Mouse (Mus musculus) embryonic fibroblast, embryonic 13.5 days (primary cell): ENCODE data around the gene Polr3h. TPM values are rescaled to one million over a fixed set of nuclear protein-coding genes. Genes with fewer than 3 reads are reported as not detected.

ENCODE experiments used
- H3K27ac ChIP-seq: 2 replicates; pipeline ENCODE4 v1.5.1; 2012; ENCODE audit warnings: low read length, control low read depth, inconsistent platforms; ENCODE audit not compliant: insufficient read depth
- H3K4me1 ChIP-seq: 2 replicates; pipeline ENCODE4 v1.6.1; 2011; ENCODE audit warnings: low read length; ENCODE audit not compliant: control insufficient read depth, insufficient read depth
- H3K4me3 ChIP-seq: 2 replicates; pipeline ENCODE4 v1.5.1; 2011; ENCODE audit warnings: mild to moderate bottlenecking, control low read depth, low read length; ENCODE audit not compliant: insufficient read depth
- CTCF ChIP-seq: IDR thresholded peaks from 2 replicates; pipeline ENCODE4 v1.5.1; 2011; ENCODE audit warnings: mild to moderate bottlenecking, control low read depth, low read length, moderate library complexity, borderline replicate concordance; ENCODE audit not compliant: insufficient read depth
- POLR2A ChIP-seq: IDR thresholded peaks from 2 replicates; pipeline ENCODE4 v1.6.1; 2011; ENCODE audit warnings: low read depth, mild to moderate bottlenecking, control low read depth, low read length, moderate library complexity
- polyA plus RNA-seq: library from polyadenylated mRNA; stranded (reverse); fragments of >200 nt; gene quantifications from 2 replicates; pipeline ENCODE4 v1.2.4, GENCODE M21; 2011; ENCODE audit warnings: low read depth; ENCODE audit not compliant: missing spikeins, insufficient read length

The Polr3h gene
- polyA plus RNA-seq, 1 experiment = 12.3 TPM

GRCm38 (mm10) chr15:81882348-81882747 lies 43.7 kb downstream of the Polr3h start:
- TF ChIP-seq CTCF = no peak
- Histone ChIP-seq H3K4me1 (no peaks in the 10 kb centered on the region), H3K27ac (no peak overlapping the region)

DNA sequence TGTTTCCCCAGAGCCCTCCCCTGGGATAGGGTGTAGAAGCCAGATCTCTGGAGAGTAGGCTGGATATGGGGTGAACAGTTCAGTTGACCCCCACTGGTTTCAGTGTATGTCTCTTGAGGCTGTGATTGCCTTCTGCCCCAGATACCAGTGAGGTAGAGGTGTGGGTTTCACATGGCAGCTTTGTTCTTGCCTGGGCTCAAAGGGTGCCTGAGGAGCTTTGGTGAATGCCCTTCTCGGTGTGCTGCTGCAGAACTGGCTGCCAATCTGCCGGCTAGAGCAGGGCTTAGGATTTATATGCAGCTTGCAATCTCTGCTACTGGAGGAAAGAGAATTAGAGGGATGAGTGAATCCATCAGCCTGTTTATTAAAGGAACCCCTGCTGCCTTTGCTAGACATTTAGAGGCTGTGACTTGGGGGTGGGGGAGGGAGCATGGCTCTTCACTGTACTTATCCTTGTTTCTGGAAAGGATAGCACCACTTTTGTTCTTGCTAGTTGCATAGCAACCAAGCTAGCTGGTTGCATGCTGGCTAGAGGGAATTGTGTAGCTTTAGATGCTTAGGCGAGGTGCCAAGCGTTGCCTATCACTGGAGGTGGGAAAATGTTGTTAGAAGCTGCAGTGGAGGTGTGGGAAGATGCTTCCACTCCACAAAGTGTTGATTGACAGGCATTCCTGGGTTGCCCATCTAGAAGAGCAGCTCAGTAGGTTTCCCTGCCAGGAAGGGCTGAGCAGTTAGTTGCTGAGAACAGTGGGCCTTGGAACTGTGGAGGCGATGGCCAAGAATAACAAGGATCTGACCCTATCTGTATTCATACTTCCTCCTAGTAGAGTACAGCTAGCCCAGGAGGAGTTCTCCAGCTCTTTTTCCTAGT lies 46.3 kb downstream of the Polr3h start:
- TF ChIP-seq POLR2A (no peak), CTCF (no peak)
- H3K4me3 ChIP-seq = no peak overlapping the region
- no peaks in the 10 kb centered on the region for H3K4me1 ChIP-seq
- H3K27ac ChIP-seq = no peak overlapping the region

More at GRCm38 (mm10) chr15:81882348-81882747, 43.7 kb downstream of the Polr3h start:
- H3K4me3 ChIP-seq = no peak overlapping the region

- peak within 1 kb of the TSS; percentile 73 for H3K4me3 ChIP-seq
- TF ChIP-seq POLR2A = peak; percentile 73
- TF ChIP-seq CTCF = no peak
- H3K4me1 ChIP-seq = no peaks in the 10 kb centered on the region
- peak within 1 kb of the TSS; percentile 98 for H3K27ac ChIP-seq
These were observed 53.5 kb downstream of the Polr3h start, which contains the start of gene Aco2 for GRCm38 (mm10) chr15:81872262-81873136. Gene Aco2 (plus strand): TSS chr15:81872309.

DNA sequence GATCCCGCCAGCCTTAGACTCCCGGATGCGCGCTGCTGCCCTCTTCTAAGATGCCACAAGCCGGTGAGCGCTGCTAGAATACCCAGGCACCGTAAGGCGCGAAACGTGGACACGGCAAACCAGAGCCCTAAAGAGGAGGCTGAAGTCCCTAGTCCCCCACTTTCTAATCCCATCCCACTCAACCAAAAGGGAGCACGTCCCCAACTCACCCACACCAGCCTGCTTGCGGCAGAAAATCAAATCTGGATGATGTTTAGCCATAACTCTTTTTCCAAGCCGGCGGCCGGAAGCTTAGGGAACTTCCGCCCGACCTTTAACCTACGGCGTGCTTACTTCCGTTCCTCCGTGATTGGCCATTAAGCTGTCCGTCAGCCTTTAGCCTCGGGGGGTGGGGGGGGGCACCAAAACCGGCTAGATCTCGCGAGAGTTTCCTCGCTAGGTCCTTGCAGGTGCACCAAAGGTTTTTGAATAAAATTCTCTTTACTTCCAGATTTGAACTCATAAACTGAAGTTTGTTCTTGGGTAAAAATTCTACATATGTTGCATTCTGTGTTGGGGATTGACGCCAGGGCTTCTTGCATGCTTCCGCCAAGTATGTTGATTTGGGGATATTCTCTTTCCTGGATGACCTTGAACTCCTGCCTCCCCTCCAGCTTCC lies 54.3 kb downstream of the Polr3h start, which contains the start of gene Phf5a:
Gene Phf5a (minus strand): TSS at position 308 of the 658 bp plus-strand sequence.
- Histone ChIP-seq H3K4me1 (no peaks in the 10 kb centered on the region), H3K4me3 (peak within 1 kb of the TSS; percentile 73), H3K27ac (peak within 1 kb of the TSS; percentile 98)
- TF ChIP-seq CTCF (no peak), POLR2A (0 out of 2 replicates have a peak, but pooled peaks have one; percentile 48)

- Histone ChIP-seq H3K4me3 (no peak overlapping the region), H3K27ac (no peak overlapping the region), H3K4me1 (no peaks in the 10 kb centered on the region)
- TF ChIP-seq CTCF (no peak), POLR2A (no peak)
These were observed 56.1 kb downstream of the Polr3h start for GRCm38 (mm10) chr15:81869985-81870384.

DNA sequence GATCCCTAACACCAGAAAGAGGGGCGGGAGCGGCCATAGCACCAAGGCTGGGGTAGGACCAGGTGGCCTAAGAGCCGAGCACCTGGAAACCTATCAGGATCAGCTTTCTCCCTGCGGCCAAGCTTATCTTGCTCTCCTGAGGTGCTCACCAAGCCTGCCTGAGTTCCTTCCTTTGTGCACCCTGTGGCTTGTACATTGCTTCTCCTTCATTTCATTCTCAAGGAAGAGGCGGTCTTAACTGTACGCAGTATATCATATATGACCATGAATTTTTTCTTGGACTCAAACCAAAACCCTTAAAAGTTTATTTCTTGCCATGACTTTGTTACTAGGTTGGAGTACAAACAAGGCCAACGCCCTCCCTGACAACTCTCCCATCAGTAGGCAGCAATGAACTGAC lies 61.8 kb downstream of the Polr3h start:
- Histone ChIP-seq H3K27ac (no peak overlapping the region), H3K4me3 (no peak overlapping the region), H3K4me1 (no peaks in the 10 kb centered on the region)
- no peak for TF ChIP-seq POLR2A
- no peak for TF ChIP-seq CTCF

- H3K27ac ChIP-seq = peak overlapping the region; percentile 70
- no peak for TF ChIP-seq CTCF
- TF ChIP-seq POLR2A = no peak; the same call in 1 of the 2 replicates
- H3K4me3 ChIP-seq = no peak overlapping the region
- no peaks in the 10 kb centered on the region for H3K4me1 ChIP-seq
These were observed 65.4 kb downstream of the Polr3h start for GRCm38 (mm10) chr15:81860471-81861135.

GRCm38 (mm10) chr15:81859330-81860255 lies 66.4 kb downstream of the Polr3h start:
- H3K27ac ChIP-seq = peak overlapping the region; percentile 92
- peaks cover 4% of the 10 kb centered on the region; the same call in 1 of the 2 replicates for H3K4me1 ChIP-seq
- TF ChIP-seq CTCF (no peak), POLR2A (peak; percentile 63; the same call in 1 of the 2 replicates)
- peak overlapping the region; percentile 77 for H3K4me3 ChIP-seq
